Mouse (Mus musculus) embryo, embryonic 9.5 days (tissue): ENCODE data around the gene Usp34.
"Not testable (repeated sequence)": the region's sequence is repeated elsewhere in the genome, so short reads cannot be mapped to it uniquely, and the experiment has no call there.

Experiments used
- DNase-seq: peaks from one replicate; pipeline ENCODE4 v3.0.0-alpha.2; 2017; ENCODE audit errors: extremely low spot score

The Usp34 gene

DNA sequence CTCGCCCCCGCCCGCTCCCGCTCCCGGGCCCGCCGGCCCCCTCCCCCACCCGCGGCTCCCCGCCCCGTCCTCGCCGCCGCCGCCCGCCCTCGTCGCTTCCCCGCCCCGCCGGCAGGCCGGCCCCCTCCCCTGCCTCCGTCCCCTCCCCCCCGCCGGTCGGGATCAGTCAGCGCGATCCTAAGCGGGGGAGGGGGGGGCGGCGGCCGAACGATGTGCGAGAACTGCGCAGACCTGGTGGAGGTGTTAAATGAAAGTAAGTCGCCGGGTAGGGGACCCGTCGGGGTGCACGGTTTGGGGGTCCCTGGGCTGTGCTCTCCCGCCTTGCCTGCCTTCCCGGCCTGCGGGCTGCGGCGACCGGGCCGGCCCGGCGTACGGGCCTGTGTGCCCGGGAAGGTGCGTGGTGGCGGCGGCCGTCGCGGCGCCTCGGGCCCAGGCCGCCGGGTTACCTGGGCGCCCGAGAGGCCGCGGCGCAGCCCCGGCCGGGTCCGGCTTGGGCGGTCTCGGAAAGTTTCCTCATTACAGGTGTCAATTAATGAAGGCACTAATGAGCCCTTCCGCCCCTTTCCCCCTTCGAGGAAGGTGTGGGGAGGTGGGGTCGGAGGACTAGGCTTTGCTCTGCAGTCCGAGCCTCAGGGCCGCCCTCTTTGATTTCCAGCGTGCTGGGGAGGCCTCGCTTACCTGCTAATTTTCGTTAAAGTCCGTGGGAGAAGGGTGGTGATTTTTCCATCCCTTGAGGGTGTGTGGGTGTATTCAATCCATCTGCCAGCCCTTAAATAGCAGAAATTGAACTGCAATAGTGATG is at the start of gene Usp34:
Gene Usp34, plus strand, starts transcription at position 132 of the 802 bp plus-strand sequence.
- DNase-seq: no peak

DNA sequence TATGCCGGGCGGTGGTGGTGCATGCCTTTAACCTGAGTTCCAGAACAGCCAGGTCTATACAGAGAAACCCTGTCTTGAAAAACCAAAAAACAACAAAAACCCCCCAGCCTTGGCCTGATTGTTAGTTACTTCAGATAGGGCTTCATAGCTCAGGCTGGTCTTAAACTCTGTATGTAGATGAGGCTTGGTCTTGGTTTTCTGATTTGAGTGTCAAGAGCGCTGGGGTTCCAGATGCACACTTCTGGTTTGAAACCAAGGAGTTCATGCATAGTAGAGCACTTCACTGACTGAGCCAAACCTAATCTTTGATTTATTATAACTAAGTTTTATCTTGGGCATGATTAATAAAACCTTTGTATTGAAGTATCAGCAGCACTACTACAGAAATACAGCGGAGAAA is 47.6 kb upstream of the Usp34 start:
- DNase-seq: no peak

DNA sequence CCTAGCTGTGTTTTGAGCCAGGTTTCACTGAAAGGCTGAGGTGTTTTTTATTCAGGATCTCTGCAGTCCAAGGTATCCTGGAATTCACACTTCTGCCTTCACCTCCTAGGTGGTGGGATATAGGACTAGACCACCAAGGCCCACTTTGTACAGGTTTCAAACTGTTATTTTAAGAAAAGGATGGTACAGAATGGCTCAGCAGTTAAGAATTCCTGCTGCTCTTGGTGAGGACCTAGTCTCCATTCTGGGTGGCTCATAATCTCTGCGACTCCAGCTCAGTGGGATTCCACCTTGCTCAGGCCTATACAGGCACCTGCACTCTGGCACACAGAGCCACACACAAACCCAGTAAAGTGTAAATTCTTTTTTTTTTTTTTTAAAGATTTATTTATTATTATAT is 47.2 kb upstream of the Usp34 start:
- no peak for DNase-seq

DNA sequence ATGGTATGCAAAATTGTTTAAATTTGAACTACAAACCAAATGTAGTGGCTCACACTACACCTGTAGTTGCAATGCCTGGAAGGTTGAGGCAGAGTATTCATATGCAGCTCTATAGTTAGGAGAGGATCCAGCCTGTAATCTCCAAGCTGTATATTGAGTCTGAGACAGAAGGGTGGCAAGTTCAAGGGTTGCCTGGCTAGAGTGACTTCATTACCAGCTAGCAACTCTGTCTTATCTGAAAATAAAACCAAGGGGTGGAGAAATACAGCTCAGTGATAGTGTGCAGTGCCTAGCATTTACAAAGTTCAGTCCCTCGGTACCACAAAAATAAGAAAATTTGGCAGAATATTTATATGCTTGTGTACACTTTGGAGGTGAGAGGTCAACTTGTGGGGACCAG is 46.5 kb upstream of the Usp34 start:
- no peak for DNase-seq

DNA sequence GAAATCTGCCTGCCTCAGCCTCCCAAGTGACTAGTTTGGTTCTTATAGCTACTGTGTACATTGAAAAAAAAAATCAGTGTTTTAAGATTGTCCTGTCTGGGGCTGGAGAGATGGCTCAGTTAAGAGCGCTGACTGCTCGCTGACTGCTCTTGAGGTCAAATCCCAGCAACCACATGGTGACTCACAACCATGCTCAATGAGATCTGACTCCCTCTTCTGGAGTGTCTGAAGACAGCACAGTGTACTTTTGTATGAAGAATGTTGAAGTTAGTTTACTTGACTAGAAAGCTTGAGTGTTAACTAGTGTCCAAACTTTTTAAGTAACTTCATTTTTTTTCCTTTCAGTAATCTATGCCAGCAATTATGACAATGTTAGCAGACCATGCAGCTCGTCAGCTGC is 45.2 kb upstream of the Usp34 start:
- DNase-seq: no peak

DNA sequence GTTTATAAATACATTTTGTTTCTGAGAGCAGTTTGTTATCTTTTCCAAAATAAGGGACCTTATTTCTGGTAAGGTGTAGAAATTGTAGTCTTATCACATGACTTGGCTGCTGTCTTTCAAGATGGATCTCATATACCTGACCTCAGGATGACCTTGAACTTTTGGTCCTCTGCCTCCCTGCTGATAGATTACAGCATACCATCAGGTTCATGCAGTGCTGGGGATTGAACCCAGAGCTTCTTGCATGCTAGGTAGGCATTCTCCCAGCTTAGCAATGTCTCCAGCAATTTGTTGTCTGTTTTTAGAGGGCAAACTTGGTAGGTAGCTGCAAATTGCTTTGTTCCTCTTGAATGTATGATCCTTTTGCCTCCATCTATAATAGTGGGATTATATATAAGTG is 41.7 kb upstream of the Usp34 start:
- no peak for DNase-seq

DNA sequence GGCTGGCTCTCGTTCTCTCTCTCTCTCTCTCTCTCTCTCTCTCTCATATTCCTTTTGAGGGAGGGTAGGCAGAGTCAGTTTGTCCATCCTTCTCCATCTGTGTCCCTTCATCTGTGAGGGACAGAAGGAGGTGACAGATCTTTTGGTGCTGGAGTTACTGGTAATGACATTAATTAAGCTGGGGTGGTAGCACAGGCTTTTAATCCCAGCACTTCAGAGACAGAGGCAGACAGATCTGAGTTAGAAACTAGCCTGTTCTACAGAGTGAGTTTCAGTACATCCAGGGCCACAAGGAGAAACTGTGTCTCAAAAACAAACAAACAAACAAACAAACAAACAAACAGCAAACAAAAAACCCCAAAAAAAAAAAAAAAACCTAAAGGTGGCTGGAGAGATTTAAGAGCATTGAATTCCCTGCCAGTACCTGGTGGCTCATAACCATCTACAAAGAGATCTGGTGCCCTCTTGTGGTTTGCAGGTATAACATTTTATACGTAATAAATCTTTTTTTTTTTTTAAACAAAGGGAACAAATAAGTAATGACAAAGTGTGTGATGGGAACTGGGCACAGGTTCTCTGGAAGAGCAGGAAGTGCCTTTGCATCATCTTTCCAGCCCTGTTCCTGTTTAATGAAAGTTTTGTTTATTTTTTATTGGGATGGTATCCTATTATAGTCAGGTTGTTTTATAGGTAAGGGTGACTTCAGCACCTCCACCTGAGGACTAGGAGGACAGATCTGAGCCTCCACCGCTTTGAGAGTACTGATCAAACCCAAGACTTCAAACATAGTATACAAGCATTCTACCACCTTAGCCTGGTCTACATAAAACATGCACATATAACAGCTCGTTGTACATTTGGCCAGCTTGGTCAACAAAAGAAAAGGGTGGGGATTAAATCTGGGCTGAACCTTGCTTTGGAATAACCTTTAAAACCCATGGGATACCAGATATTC is 34.6 kb upstream of the Usp34 start:
- peak; percentile 19 for DNase-seq

DNA sequence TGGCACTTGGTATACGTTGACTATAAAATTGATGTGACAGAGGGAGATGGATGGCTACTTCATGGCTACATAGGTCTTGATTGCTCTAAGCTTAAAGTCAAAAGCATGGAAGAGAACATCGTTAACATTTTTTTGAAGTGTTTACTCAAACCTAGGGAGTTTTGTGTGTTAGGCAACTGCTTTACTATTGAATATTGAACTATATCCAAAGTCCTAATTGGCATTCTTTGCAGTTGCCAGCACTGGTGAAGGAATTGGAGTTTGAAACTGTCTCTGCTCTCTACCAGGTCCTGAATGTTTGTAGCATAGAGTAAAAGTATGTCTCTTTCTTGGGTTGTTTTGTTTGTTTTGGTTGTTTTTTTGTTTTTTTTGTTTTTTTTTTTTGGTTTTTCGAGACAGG is 30.9 kb upstream of the Usp34 start:
- DNase-seq: no peak

DNA sequence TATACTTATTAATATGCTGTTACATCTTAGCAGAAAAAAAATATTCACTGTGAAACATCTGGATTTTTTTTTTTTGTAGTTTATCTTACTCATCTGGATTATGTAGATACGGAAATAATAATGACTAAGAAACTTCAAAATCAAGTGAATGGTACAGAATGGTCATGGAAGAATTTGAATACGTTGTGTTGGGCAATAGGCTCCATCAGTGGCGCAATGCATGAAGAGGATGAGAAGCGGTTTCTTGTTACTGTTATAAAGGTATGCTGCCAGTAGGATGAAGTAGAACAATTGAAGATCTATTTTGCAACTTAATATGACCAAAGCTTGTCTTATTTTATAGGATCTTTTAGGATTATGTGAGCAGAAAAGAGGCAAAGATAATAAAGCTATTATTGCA is 22.2 kb upstream of the Usp34 start:
- no peak for DNase-seq

DNA sequence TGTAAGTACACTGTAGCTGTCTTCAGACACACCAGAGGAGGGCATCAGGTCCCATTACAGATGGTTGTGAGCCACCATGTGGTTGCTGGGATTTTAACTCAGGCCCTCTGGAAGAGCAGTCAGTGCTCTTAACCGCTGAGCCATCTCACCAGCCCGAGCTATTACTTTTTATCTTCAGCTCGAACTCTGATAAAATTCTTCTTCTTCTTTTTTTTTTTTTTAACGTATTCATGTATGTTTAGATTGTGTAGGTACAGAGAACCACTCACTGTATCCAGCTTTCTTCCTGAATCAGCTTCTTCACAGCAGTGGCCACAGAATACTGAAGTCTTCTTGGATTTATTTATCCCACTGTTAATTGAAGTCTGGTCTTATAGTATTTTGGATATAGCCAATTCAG is 17.8 kb upstream of the Usp34 start:
- DNase-seq: not testable (repeated sequence)

DNA sequence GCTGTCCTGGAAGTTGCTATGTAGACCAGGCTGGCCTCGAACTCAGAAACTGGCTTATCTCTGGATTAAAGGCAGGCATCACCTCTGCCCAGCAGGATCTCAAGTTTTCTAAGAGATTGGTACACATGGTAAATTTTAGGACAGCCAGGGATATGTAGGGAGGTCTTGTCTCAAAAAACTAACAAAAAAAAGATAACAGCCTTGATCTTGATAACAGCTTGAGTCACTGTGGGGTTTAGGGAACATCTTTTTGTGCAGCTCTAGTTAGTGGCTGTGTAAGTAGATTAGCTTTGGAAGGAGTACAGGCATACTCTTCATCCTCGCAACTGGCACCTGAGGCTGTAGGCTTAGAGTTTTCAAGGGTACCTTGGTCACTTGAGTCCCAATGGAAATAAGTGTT is 9.3 kb upstream of the Usp34 start:
- DNase-seq: no peak

DNA sequence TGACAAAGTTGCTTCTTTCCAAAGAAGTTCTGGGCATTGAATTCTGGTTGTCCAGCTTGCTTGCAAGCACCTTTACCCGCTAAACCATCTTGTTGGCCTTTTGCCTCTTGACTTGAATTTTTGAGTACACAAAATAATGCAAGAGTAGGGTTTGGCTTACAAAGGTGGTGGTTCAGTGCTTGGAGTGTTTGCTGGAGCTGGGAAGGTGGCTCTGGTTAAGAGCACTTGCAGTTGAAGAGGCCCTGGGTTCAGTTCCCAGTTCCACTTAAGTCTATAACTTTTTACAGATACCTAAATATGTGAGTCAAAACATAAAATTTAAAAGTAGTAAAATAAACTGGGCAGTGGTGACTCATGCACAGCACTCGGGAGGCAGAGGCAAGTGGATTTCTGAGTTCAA is 8.4 kb upstream of the Usp34 start:
- no peak for DNase-seq

DNA sequence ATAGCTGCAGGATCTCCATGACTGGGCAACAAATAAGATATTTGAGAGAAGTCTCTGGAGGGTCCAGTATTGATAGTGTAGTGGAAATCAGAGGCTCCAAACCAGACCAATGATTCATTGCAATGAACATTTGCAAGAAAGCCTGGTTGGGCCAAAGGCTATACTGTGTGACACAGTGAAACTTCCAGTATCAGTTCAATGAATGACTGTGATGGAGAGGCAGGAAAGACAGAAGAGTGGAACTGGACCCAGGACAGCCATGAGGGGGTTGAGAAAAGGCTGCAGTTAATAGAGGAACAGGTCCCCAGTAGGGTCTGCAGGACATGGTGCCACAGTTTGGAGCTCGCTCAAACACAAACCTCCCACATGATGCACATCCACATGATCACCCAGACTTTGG is 6.8 kb upstream of the Usp34 start:
- DNase-seq: no peak

DNA sequence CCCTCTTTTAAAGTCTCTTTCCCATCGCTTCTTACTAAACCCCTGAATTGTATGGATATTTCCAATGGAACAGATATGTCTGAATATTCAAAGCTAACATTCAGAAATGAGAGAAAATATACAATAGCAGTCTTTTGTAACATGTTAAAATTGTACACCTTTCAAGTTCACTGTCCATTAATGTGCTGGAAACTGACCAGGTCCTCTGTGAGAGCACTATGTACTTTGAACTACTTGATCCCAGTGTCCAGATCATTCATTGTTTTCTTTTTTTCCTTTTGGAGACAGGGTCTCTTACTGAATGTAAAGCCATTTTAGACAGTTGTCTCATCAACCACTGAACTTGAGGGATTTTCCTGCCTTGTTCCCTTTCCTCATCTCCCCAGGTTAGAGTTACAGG is 3.6 kb upstream of the Usp34 start:
- no peak for DNase-seq

DNA sequence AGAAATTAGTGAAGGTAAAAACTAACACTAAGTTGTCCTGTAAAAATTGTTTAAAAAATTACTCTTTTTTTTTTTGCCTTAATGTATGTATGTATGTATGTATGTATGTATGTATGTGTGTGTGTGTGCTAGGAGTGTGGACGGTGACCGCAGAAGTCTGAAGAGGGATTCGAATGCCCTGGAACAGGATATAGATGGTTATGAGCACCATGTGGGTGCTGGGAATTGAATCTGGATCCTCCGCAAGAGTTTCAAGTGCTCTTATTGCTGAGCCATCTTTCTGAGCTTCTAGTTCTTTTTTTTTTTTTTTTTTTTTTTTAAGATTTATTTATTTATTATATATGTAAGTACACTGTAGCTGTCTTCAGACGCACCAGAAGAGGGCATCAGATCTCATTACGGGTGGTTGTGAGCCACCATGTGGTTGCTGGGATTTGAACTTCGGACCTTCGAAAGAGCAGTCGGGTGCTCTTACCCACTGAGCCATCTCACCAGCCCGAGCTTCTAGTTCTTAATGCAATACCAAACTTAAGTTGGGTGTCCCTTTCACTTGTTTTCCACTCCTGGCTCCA is 1.5 kb upstream of the Usp34 start:
- not testable (repeated sequence) for DNase-seq

DNA sequence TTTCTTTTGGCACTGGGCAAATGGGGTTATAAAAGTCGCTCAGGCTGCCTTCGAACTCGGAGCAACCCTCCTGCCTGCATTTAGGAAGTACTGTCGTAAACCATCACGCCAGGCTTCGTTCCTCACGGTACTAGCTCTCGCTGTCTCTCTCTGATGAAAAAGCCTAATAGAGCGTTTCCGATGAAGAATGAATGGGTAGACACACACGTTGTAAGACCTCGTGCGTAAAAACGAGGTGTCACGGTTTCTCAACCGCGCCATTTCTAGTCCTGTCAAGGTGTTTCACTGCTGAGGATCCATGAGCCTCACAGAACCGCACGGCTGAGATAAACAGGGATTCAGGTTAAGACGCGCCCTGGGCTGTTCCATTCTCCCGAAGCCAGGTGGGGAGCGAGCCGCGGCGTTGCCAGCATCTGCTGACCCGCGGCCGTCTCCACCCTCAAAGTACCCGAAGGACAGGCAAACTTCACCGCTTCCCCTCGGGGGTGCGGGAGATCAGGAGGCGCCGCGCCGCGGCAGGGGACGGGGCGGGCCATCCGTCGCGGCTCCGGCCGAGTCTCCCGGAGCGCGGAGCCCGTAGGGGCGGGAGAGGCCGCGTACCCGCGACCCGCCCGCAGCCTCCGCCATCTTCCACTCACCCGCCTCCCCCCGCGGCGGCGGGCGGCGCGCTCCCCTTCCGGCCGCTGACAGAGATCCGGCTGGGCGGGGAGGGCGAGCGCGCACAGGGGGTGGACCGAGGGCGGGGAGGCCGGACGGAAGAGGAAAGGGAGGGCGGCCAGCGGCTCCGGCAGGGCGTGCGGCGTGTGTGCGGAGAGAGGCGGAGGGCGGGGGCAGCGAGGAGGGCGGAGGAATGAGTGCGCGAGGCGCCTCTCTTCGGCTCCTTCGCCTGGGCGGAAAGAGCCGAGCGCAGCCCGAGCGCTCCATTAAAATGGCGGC is 754 bp upstream of the Usp34 start:
- peak; percentile 97 for DNase-seq

DNA sequence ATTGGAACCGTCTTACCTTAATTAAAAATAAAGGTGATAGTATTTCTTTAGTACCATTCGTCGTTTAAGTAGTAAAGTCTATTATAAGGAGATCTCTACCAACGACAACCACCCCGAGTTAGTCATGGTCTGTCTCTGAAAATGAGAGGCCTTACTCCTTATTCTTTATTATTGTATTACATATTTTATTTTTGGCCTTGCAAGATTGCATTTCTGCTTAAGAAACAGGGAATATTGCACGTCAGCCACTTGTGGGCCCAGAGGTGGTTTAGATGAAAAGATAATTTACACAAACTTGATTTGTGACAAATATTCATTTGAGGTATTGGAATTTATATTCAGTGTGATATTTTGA is 848 bp downstream of the Usp34 start:
- no peak for DNase-seq

DNA sequence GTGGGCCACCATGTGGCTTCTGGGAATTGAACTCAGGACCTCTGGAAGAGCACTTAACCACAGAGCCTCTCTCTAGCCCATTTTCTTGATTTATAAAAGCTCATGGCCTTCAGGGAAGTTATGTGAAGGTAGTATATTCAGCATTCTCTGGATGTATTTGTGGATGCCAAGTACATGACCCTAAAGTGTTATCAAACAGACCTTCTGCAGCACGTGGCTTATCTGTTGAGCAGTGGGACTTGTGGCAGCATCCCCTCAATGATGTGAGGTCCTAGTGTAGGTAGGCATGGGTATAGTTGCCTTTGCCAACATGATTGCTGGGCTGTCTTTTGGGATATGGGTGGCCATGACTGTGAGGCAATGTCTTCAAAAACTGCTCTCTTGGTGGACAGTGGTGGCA is 6.8 kb downstream of the Usp34 start:
- DNase-seq: no peak

DNA sequence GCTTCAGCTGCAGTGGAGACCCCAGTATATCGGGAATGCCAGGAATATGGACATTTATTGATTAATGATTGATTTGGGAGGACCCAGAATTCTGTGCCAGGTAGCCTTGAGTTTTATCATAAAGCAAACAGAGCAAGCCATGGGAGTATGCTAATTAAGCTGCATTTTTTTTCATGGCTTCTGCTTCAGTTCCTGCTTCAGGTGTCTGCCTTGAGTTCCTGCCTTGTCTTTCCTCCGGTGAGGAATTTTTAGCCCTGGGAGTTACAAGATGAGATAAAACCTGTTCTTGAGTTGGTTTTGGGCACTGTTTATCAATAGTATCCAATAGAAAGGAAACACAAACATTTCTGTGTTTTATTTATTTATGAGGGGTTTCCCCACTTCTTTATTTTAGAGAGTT is 22.7 kb downstream of the Usp34 start:
- no peak for DNase-seq

DNA sequence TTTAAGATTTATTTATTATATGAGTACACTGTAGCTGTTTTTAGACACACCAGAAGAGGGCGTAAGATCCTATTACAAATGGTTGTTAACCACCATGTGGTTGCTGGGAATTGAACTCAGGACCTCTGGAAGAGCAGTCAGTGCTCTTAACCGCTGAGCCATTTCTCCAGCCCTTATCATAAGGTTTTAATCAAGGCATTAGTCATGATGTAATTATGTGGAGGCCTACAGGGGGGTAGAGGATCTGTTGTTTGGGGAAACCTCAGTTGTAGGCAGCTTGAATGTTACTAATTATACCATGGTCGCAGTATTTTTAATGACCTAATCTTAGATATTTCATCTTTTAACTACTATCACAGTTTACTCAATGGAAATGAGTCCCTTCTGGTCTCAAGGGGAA is 25.4 kb downstream of the Usp34 start:
- DNase-seq: no peak

DNA sequence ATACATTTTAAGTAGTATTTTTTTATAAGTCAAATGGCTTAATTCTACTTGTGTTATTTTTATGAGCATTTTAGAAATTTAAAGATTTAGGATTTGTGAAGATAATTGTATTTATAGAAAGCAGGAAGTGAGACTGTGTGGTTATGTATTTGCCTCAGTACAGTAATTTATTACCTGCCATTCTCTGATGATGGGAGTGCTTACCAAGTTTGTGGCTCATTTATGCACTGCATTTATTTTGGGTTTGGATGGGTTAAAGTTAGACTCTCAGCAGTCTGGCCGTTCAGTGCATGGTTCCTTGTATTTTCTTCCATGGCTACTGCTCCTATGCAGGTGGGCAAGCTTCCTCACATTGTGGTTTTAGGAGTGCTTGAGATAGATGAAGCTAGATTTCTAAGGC is 28.5 kb downstream of the Usp34 start:
- DNase-seq: no peak

DNA sequence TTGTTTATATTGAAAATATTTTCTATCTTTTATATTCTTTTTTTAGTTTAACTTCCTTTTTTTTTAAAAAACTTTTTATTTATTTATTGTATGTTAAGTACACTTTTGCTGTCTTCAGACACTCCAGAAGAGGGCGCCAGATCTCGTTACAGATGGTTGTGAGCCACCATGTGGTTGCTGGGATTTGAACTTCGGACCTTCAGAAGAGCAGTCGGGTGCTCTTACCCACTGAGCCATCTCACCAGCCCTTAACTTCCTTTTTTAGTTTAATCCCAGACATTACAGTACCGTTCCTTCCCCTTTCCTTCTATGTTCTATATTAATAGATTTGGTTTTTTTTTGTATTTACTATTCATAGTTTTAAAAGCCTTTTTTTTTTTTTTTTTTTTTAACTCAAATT is 50.5 kb downstream of the Usp34 start:
- not testable (repeated sequence) for DNase-seq
